Mouse (Mus musculus): ENCODE results near the gene Col27a1.

Gene Col27a1

DNA sequence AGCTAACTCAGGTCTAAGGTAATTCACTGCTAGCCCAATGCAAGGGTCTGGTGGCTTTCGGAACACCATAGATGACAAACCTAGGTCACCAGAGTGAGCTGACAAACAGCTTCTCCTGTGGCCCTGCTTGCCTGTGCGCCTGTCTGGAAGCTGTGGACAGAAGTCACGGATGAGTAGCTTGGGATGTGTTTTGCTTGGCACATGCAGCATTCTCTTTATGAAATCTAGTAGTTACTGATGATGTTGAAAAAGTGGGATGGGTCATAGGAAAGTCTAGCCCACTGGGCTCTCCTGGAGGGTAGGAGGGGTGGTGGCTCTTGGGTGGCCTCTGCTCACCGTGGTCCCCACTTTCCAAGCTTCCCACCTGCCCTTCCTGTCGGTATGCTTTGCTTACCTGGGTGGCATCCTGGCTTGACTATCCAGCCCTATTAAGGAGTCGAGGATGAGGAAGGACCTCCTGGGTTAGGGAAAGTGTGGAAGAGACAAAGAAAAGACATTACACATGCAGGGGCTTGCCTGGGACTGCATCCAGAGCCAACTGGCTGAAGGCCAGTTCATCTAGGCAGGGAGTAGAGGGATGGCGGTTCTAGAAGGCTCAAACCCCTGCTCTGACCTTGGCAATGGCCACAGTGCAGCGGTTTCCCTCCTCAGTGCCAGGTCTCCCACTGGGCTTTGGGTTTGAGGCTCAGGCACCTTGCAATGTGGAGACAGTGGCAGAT lies 12.5 kb downstream of the Col27a1 start:
- no peak for DNase-seq

DNA sequence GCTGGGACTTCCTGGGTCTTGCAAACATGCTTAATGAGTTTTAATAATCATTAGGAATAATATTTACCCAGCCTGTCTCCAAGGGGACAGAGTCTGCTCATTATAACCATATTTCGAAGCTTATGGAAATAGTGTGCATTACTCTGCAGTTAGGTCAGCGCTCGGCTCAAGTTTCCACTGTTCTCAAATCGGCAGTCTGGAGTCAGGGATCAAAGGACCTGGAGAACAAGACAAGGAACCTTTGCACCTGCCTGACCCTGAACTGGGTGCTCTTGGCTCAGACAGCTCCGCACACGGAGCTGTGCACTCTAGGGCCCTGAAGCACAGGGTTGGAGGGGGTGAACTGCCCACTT lies 13.1 kb downstream of the Col27a1 start:
- DNase-seq = no peak

DNA sequence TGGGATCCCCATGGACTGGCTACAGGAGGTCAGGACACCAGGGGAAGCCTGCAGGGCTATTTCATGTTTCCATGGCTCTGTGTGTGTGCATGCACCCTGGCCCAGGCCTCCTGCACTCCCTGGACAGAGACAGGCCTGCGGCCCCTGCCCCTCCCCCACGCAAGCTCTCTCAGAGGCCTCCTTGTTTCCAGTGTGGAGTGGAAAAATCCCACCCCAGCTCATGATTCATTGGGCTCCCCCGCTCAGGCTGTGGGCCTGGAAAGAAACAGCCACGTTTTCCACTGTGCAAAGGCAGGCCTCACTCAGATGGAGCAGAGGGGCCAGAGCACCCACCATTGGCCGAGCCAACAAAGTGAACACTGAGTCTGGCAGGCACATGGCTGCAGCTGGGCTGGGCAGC lies 15.1 kb downstream of the Col27a1 start:
- no peak for DNase-seq

DNA sequence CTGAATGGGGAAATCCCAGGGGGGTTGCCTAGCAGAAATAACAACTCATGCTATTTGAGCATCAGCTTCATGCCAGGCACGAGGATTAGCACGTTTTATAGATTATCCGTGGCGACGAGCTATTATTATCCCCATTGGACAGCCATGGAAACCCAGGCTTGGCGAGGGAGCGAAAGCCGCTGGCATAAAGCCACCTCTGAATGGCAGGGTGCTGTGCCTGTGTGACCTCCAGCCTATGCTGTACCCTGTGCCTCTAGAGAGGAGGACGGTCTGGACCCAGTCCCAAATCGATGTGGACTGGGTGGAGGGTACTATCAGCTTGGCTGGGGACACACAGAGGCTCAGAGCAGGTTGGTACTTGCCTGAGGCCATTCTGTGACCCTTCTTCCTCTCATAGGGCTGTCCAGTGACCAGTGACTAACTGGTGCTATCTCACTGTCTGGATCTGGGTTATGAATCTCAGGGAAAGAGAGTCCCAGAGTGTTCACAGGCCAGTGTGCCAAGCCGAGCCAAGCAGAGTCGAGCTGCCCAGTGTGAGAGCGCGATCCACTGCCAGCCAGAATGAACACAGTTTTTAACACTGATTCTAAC lies 16.3 kb downstream of the Col27a1 start:
- DNase-seq = peak; percentile 63

DNA sequence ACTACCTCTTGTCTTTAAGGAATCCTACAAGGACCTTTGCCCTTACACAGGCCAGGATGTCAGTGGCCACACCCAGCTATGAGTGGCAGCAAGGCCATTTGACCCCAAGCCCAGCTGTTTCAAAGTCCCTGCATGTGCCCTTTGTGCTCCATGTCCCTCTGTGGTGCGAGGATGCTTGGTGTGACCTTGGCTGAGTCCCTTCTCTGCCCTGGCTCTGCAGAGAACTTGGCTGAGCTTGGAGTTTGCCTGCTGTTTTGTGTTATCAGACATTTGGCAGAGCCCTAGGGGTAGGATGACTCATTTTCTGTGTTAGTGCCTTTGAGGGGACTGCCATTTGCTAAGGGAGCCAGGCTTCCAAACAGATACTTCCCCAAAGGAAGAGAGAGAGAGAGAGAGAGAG lies 17.3 kb downstream of the Col27a1 start:
- peak; percentile 63 for DNase-seq

DNA sequence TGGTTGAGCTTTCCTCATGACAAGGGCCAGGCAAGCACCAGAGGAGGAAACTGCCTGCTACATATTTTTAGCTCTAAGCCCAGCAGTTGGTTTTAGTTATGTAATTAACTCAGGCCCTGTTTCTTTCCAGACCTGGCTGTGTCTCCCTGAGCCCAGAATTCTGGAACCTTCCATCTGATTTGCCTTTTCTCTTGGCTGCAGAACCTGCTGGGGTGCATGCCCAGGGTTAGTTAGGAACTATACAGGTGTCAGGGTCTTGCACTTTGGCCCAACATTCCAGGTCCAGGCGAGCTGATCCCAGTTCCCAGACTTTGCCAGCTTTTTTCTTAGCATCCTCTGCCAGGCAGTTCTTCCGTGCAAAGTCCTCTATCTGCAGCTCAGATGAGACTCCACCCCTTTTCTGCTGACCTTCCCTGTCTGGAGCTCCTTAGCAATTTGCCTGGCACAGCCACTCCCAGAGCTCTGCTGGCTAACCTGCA lies 18.8 kb downstream of the Col27a1 start:
- DNase-seq = peak; percentile 53

DNA sequence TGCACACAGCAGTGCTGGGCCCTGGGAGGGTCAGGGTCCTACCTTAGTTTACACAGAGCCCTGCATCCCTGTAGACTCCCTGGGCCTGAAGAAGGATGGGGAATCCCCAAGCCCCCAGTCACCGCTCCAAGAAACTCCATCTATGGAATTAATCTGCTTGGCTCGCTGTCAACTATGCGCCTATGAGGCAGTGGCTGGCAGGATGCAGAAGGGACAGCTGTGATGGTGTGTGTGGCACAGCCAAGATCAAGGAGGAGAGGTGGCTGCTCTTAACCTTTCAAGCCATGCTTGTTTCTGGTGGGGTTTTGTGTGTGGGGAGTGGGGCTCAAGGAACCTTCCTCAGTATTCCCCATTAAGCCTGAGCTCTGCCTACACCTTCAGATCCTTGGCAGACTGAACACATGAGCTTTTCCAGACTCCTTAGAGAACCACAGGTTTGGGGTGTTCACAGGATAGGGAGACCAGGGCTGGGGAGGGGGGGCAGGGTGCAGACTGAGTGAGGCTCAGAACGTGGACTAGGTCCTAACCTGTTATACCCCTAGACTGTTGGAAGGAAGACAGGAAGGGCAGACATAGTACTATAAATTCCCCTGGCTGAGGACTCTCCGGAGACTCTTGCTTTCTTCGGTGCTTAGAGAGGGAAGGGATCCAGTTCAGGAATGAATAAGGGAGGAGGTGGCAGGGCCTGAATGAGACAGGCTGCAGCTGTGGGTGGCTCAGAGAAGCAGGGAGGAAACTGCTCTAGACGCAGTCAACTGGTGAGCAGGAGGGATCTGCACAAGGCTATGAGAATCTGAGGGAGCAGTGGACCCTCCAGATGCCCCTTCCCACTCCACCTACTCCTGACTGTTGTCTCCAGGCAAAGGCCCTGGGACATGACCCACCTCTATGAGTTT lies 20.0 kb downstream of the Col27a1 start:
- no peak for DNase-seq

DNA sequence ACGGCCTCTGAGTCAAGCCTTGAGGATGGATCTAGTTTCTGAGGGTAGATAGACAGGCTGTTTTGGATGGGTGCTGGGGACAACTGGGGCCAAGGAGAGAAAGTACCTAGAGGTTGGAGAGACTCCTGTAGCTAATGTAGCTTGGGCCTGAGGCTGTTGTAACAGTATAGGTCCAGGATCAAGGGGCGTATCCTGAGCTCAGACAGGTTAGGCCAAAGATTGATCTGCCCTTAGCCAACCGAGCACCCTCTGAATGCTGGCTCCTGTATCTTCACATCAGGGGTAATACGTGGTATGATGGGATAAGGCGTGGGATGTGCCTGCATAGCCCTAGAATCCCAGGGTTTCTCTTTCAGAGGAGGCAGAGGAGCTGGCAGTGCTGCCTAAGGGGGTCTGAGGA lies 21.0 kb downstream of the Col27a1 start:
- DNase-seq = no peak

DNA sequence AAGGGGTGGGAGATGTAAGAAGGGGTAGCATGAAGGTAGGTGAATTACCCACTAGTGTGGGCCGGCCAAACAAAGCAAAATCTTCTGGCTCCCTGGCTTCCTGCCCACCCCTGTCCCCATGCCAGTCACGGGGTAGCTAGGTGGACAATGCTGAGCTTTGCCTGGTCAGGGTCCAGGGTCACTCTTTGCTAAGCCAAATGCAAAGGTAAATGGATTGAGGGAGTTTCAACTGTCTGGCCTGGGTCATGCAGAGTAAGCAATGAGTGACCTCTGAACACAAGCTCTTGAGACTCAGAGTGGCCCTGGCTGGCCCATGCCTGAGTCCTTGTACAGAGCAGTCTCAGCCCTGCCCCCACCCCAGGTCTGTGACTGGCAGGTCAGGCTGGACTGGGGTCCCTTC lies 22.4 kb downstream of the Col27a1 start:
- DNase-seq = peak; percentile 40

DNA sequence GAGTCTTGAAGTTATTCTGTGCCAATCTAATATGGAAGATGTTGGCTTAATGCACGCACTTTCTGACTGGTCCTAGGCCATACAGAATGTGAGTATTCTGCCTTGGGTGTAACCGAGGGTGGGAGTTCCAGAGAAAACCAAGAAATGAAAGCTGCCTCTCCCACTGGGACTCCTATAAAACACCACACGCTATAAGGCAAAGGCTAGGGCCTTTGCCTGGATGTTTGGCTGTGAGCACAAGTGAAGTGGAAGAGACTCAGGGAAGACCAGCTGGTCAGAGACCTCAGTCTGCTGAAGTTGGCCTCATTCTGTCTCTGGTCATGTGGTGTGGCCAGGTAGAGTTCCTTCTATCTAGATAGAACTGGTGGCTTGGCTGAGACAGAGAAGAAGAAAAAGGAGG lies 23.4 kb downstream of the Col27a1 start:
- DNase-seq = peak; percentile 36

DNA sequence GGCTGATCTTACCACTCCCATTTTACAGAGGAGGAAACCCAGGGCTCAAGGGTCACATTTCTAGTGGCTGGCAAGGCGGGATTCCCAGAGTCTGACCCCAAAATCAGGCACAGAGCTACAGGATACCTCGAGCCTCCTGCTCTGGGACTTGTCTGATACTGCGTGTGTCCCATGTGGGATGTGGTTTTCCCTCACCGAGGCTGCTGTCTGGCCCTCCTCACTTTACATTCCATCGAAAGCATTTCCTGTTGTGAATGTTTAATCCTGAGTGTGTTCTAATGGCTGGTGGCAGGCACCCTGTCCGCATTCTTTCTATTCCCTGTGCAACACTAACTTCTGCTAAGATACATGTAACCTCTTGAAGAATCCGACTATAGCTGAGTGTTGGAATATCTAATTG lies 24.3 kb downstream of the Col27a1 start:
- no peak for DNase-seq

DNA sequence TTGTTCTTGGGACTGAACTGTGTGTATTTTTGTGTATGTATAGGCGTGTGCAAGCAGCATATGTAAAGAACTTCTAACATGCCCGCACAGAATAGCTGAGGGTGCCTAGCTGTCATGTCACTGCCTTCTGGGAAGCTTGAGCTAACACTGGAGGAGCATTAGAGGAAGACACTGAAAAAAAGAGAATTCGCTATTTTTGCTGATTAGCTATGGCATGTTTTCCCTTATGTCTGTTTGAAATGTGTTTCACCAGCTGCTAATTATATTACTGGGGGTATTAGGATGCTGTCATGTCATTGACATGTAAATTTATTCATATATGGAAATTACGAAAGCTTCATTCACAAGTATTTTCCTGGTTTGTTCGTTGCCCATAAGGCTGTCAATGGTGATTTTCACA lies 24.9 kb downstream of the Col27a1 start:
- no peak for DNase-seq

DNA sequence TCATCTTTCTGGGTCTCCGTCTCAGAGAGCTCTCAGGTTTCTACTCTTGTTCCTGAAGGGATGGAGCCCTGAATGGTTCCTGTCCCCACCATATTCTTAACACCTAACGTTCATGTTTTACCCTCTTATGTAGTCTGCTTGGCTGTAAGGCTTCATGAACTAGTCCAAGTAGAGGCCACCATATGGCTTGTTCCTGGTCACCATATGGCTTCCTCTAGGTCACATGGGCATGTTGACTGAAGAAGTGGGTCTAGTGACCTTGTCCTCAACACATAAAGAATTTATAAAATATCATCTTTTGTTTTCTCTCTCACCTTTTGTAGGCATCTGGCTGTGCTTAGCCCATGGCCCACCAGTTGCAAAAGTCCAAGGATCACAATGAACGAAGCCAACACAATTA lies 27.2 kb downstream of the Col27a1 start:
- no peak for DNase-seq

DNA sequence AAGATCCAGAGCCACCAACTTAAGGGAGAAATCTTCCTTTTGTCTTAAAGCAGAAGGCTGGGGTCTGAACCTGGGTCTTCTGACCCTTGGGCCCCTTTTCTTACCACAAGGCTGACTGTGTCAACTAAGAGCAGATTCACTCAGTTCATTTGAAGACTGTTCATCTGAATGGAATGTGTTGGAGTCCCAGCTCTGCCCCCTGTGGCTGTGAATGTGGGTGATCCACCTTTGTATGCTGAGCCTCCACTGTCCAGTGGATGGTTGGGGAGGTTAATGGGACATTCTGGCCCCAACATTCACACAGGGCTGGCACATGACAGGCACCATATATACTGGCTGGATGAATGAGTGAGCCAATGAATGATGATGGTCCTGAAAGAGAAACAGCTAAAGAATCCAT lies 34.2 kb downstream of the Col27a1 start:
- DNase-seq = no peak

DNA sequence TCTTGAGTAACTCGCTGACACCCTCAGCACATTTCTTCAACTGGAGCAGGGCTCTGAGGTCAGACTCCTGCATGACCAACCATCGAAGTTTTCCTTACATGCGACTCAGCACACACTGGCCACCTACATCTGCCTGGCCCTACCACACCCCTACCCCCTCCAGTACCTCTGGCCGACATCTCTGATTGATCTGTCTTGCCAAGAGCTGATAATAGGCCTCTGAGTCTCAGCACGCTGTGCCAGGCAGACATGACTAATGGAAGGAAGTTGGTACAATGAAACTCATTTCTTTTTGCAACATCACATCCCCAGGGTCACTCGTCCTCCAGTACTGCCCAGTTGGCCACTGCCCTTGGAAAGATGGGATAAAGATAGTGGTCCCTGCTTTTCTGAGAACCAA lies 35.1 kb downstream of the Col27a1 start:
- no peak for DNase-seq

DNA sequence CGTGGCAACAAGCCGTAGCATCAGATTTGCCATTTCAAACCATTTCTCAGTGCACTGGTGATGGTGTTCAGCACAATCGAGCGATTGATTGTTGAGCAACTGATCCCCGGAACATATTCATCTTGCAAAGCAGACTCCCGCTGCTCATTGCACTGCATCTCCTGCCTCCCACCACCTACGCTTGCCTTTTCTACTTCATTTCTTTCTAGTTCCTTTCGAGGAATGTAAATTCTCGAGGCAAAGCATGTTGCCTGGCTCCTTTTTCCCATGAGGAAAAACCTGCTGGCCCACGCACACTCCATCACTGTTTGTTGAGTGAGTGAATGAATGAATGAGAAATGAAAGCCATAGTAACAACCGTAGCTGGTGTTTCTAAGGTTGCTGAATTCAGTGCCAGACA lies 38.0 kb downstream of the Col27a1 start:
- no peak for DNase-seq

DNA sequence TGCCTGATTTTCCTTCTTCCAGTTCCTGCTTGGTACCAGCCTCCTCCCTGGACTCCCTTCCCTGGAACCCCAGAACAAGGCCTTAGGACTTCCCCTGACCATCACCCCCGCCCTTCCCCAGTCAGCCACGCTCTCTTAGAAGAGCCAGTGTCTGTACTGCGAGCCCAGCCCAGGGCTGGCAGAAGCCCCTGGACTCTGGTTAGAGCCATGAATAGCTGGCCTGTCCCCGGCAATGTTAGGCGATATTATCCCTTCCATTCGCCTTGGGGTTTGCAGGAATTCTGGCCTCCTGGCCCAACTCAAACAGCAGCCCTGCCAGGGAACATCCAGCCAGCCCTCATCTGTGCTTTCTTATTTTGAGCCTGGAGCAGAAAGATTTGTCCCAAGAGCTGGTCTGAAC lies 39.9 kb downstream of the Col27a1 start:
- DNase-seq = no peak

DNA sequence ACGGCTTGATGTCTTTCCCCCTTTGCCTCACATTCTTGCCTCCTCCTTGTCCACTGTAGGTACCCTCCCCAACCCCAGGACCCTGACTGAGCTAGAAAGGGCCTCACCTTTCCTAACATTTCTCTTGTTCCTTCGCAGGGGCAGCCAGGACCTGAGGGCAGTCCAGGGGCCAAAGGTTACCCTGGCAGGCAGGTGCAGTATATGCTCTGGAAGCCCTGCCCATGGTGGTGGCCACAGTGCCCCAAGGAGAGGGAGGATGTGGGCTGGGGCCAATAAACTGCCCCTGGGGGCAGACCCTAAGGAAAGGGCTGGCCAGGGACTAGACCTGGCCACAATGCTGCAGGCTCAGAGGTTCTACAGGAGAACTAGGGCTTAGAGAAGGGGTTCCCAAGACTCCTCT lies 40.3 kb downstream of the Col27a1 start:
- DNase-seq = no peak

DNA sequence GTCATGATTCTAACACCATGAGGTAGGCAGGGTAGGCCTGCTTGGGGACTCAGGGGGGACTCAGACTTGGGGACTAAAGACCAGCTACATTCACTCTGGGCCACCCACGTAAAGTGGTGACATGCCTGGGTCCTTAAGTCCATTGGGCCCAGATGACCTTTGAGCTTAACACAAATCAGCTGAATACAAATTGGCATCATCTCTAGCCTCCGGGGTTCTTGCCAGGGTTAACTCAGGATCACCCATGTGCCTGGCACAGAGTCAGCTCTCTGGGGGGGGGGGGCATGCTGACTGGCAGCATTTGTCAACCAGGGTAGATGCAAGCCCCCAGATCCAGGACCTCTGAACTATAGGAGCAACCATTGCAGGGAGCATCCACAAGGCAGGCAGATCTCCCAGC lies 42.6 kb downstream of the Col27a1 start:
- no peak for DNase-seq

DNA sequence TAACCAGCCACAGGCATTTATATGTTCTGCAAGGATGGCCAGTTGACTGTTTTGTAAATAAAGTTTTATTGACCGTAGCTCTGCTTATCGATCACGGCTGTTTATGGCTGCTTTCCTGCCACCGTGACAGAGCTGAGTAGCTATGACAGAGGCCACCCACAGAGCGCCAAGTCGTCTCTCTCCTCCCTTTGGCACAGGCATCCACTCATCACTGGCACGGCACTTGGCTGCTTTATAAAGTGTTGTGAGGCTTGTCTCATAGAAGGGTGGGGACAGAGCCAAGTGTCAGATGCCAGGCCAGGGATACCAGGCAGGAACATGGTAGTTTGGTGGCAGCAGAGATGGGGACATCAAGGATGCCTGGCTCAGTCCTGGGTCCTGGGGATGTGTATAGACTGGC lies 43.5 kb downstream of the Col27a1 start:
- DNase-seq = no peak

DNA sequence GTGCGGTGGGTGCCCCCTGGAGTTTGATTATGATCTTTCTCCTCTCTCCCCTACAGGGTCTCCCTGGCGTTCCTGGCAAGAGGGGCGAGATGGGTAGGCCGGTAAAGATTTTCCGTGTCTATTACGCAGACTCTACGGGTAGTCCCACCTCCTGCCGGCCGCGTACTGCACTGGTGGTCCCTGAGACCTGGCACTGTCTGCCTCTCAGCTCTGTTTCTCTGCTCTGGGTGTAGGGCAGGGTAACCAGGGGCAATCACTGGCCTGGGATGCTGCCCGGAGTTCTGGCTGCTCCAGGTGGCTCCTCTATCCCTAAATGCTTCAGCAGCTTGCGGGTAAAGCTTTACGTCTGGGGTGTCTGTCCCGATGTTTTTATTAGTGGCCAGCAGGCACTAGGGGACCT lies 44.3 kb downstream of the Col27a1 start:
- DNase-seq = no peak

DNA sequence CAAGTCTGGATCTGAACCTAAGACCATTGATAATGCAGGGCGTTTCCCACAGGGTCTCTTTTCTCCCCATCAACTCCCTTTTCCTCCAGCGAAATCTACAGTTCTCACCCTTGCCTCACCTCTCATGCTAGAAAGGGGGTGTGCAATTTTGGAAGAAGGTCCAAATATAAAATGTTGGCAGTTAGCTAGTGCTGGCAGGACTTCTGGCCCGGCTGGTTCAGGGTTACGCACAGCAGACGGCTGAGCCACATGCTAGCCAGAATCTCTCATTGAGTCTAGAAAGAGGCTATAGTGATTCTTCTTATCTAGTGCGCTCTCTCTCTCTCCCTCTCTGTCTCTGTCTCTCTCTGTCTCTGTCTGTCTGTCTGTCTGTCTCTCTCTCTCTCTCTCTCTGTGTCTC lies 45.3 kb downstream of the Col27a1 start:
- peak; percentile 64 for DNase-seq

DNA sequence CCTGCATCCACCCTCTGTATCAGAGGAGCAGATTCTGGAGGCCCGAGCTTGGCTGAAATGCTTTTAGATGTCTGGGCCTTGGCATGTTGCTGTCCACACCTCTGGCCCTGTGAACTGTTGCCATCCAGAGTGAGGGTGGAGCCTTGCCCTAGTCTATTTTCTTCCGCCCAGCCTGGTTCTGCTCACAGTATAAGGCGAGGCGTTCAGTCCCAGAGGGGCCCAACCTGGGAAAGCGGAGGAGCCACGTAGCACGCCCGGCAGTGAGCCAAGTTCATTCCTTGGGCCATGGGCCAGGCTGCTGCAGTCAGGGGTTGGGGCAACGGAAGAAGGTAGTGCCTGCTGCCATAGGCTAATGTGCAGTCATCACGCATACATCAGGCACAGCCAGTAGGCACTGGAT lies 46.7 kb downstream of the Col27a1 start:
- no peak for DNase-seq

DNA sequence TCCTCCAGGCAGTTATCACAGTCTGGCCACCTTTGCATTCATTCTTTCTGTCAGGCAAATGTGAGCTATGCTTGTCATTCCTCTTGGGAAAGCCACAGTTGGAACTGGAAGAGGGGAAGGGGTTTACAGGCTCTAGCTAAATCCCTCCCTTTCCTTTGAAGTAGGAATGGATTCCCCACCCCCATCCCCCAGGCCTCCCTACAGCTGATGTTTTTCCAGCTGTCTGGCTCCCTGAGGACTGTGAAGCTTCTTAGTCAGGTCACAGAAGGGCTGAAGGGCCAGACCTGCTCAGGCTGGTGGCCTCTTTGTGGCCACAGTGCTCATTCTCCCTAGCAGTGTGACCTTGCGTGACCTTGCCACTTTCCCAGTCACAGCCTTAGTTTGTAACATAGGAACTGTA lies 49.1 kb downstream of the Col27a1 start:
- DNase-seq = no peak
